Mouse (Mus musculus) embryonic fibroblast, embryonic 13.5 days (primary cell): ENCODE data around the gene Ushbp1.

Experiments
- CTCF ChIP-seq: IDR thresholded peaks from 2 replicates; pipeline ENCODE4 v1.5.1; 2011; ENCODE audit warnings: mild to moderate bottlenecking, control low read depth, low read length, moderate library complexity, borderline replicate concordance; ENCODE audit not compliant: insufficient read depth
- POLR2A ChIP-seq: IDR thresholded peaks from 2 replicates; pipeline ENCODE4 v1.6.1; 2011; ENCODE audit warnings: low read depth, mild to moderate bottlenecking, control low read depth, low read length, moderate library complexity

- no peak for TF ChIP-seq CTCF
- no peak for TF ChIP-seq POLR2A
Measured at GRCm38 (mm10) chr8:71445096-71445495, 49.5 kb upstream of the Ushbp1 start.
